Mouse (Mus musculus) heart, postnatal 0 days (tissue): ENCODE measurements around the gene Zfp800. TPM values are rescaled to one million over a fixed set of nuclear protein-coding genes. Genes with fewer than 3 reads are reported as not detected.

Experiments
- ATAC-seq: fragments of 200-750 bp; cut with Nextera tagmentation; 2 replicates; pipeline ENCODE4 v1.8.0; 2017; ENCODE audit warnings: low read depth, moderate number of reproducible peaks, moderate library complexity; ENCODE audit not compliant: insufficient read depth
- DNase-seq: peaks from one replicate; pipeline ENCODE4 v3.0.0-alpha.2; 2016; ENCODE audit warnings: low spot score
- H3K27ac ChIP-seq: fragments of 300-500 bp; sonication (generic); 2 replicates; pipeline ENCODE4 v1.5.1; 2014; ENCODE audit warnings: low read depth, mild to moderate bottlenecking
- H3K27me3 ChIP-seq: fragments of 300-500 bp; sonication (generic); 2 replicates; pipeline ENCODE4 v1.6.1; 2014; ENCODE audit warnings: low read length, mixed read lengths; ENCODE audit not compliant: control insufficient read depth, insufficient read depth
- H3K36me3 ChIP-seq: fragments of 300-500 bp; sonication (generic); replicated peaks from 2 replicates; pipeline ENCODE4 v1.6.1; 2014; ENCODE audit warnings: low read length, mixed read lengths; ENCODE audit not compliant: control insufficient read depth, insufficient read depth
- H3K4me1 ChIP-seq: fragments of 300-500 bp; sonication (generic); 2 replicates; pipeline ENCODE4 v1.6.1; 2014; ENCODE audit warnings: antibody characterized with exemption; ENCODE audit not compliant: control insufficient read depth, insufficient read depth
- H3K4me2 ChIP-seq: fragments of 300-500 bp; sonication (generic); 2 replicates; pipeline ENCODE4 v1.6.1; 2014; ENCODE audit warnings: low read depth, mild to moderate bottlenecking, low read length, moderate library complexity
- H3K4me3 ChIP-seq: fragments of 300-500 bp; sonication (generic); 2 replicates; pipeline ENCODE4 v1.5.1; 2014; ENCODE audit warnings: low read depth, low read length
- H3K9ac ChIP-seq: fragments of 300-500 bp; sonication (generic); replicated peaks from 2 replicates; pipeline ENCODE4 v1.6.1; 2014; ENCODE audit warnings: low read depth, low read length, mixed read lengths
- H3K9me3 ChIP-seq: fragments of 300-500 bp; sonication (generic); replicated peaks from 2 replicates; pipeline ENCODE4 v1.6.1; 2016; ENCODE audit warnings: low read length; ENCODE audit not compliant: control insufficient read depth
- CTCF ChIP-seq: IDR thresholded peaks from 2 replicates; pipeline ENCODE4 v1.5.1; 2016; ENCODE audit warnings: antibody characterized with exemption, control low read depth, low read depth
- EP300 ChIP-seq: IDR thresholded peaks from 2 replicates; pipeline ENCODE4 v1.6.1; 2016; ENCODE audit warnings: antibody characterized with exemption, low read depth
- WGBS: fragments of 180-500 bp; shearing (Covaris S2); extraction: QIAGEN DNeasy Blood & Tissue Kit; methylation state at CpG from one replicate; pipeline ENCODE4 v1.1.7; 2014; 5-methylcytosine and 5-hydroxymethylcytosine counted together
- polyA plus RNA-seq: library from polyadenylated mRNA; unstranded; fragments of >200 nt; fragmentation: Nextera tagmentation; extraction: Ambion mirVana; gene quantifications from 2 replicates; pipeline ENCODE4 v1.2.1, GENCODE M21; 2015
- total RNA-seq: library from RNA; depleted of rRNA; stranded (reverse); fragments of >200 nt; gene quantifications from 2 replicates; pipeline ENCODE4 v1.2.3, GENCODE M21; 2014; ENCODE audit warnings: low replicate concordance

Gene Zfp800
- total and polyA plus RNA-seq, 2 experiments from 2014 or later, result 11.0 to 18.6 TPM

DNA sequence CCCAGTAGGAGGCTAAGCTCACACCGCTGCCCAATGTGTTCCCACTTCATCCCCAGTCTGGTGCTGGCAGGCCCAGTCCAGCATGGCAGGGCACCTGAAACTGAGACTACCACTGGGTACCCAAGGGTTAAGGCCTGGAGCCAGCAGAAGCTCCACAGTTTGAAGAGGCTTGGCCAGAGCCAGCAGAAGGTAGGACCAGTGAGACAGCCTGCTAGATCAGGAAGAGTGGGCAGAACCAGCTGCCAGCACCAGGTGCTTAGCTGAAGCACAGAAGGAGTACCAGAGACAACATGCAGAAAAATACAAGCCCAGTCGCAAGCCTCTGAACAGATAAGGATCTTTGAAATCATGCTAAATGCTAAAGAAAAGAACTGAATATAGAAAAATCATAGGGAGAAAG lies 117.9 kb downstream of the Zfp800 start:
- TF ChIP-seq CTCF, result no peak
- TF ChIP-seq EP300, result no peak
- no peak overlapping the region for H3K9ac ChIP-seq
- DNase-seq, result no peak
- H3K27me3 ChIP-seq, result no peaks in the 10 kb centered on the region
- no peak overlapping the region for H3K4me2 ChIP-seq
- 69% methylated on average over 2 of the region's 2 CpGs for WGBS
- peaks cover 4% of the 10 kb centered on the region; the same call in 1 of the 2 replicates for H3K9me3 ChIP-seq
- H3K4me1 ChIP-seq, result no peaks in the 10 kb centered on the region
- no peak overlapping the region for H3K4me3 ChIP-seq
- no peaks in the 10 kb centered on the region for H3K36me3 ChIP-seq
- no peak for ATAC-seq
- no peak overlapping the region for H3K27ac ChIP-seq

DNA sequence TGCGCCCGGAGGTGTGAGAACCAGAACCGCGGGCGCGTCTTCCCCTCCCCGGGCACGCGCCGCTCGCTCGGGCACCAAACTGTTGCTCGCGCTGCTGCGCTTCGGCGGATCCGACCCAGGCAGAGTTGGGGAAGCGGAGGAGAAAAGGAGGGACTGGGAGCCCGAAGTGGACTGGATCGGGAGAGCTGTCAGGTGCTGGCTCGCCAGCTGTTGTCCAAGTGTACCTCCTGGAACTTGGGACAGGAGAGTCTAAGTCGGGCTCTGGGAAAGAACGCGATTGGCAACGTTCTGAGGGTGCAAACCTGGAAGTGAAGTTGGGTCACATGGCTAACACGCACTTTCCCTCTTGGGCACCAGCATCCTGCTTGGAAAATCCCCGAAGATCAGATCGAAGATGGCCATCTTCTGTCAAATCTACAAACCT lies 135.6 kb downstream of the Zfp800 start:
- ATAC-seq, result peak; percentile 56
- under 1% methylated on average over 29 of the region's 29 CpGs for WGBS
- Histone ChIP-seq H3K27ac (peak overlapping the region; percentile 96), H3K9ac (peak overlapping the region; percentile 88), H3K4me2 (peak overlapping the region; percentile 94), H3K4me1 (peaks cover 5% of the 10 kb centered on the region; the same call in 1 of the 2 replicates), H3K27me3 (no peaks in the 10 kb centered on the region), H3K36me3 (peaks cover 12% of the 10 kb centered on the region), H3K9me3 (no peaks in the 10 kb centered on the region), H3K4me3 (peak overlapping the region; percentile 96)
- DNase-seq, result peak; percentile 50
- no peak for TF ChIP-seq CTCF
- TF ChIP-seq EP300, result no peak

DNA sequence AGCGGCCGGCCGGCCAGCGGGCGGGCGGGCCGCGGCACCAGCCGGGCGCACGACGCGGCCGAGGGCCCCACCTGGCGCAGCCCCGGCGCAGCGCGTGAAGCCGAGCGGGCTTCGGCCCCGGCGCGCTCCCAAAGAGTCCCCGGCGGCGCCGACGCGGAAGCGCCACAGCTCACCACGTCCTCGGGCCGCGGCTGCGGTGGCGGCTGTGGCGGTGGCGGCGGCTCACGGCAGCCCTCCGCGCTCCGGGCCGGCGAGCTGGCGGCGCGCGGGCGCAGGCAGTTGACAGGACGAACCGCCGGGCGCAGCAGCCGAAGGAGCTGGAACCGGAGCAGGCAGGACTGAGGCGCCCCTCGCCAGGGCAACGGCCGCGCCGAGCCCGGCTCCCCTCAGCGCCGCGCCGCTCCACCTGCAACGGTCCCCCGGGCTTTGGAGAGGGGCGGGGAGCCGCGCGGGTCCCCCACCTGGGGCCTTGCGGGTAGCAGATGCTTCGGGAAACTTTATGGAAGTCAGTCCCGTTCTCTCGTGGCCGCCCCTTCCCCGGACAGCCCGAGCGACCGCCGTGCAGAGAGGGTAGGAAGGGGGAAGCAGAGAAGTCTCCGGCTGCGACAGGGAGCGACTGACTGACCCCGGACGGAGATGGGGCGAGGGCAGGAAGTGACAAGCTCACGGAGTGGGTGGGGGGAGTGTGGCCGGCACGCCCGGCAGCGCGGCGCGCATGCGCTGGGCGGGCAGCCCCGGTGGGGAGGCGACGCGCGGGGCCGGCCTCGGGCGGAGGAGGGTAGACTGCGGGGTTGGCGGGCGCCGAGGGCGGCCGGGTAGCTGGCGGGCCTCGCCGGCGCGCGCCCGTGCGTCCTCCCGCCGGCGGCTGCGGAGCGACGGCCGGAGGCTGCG lies 136.3 kb downstream of the Zfp800 start:
- H3K4me3 ChIP-seq, result peak overlapping the region; percentile 96
- ATAC-seq (peak; percentile 96), DNase-seq (peak; percentile 94)
- peak overlapping the region; percentile 94 for H3K4me2 ChIP-seq
- peaks cover 12% of the 10 kb centered on the region for H3K36me3 ChIP-seq
- WGBS, result under 1% methylated on average over 94 of the region's 131 CpGs
- peak overlapping the region; percentile 96 for H3K27ac ChIP-seq
- H3K9me3 ChIP-seq, result no peaks in the 10 kb centered on the region
- peak overlapping the region; percentile 88 for H3K9ac ChIP-seq
- H3K4me1 ChIP-seq, result peaks cover 5% of the 10 kb centered on the region; the same call in 1 of the 2 replicates
- no peak for TF ChIP-seq CTCF
- TF ChIP-seq EP300, result no peak
- no peaks in the 10 kb centered on the region for H3K27me3 ChIP-seq

DNA sequence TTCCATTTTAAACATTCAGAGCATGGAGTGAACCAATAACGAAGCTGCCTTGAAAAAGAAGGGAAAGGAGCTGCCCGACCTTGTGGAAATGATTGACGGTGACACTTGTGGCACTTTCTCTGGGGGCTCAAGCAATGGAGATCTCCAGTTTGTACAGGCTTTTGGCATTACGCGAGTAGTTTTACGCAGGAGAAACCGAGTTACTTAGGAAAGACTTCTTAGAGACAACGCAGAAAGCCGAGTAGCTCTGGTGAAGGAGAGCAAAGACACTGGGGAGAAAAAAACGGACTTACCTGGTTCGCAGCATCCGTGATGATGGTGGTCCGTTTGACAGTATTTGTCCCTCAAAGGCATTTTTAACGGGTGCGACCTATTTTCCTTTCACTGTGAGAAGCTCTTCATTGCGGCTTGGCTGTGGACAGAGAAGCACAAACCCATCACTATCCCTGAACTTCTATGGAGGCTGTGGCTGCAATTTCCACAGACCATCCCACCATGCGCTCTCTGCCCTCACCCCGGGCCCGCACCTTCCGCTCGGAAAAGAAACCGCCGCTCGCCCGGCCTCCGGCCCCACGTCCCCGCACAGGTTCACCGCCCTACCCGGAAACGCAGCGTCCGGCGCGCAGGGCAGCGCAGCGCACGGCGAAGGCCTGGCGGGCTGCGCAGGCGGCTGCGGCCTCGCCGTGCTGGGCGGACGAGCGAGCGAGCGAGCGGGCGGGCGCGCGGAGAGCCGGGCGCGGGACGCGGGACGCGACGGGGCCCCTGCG lies 137.2 kb downstream of the Zfp800 start:
- peak overlapping the region; percentile 94 for H3K4me2 ChIP-seq
- peak overlapping the region; percentile 88 for H3K9ac ChIP-seq
- DNase-seq (peak; percentile 23), ATAC-seq (peak; percentile 34)
- H3K9me3 ChIP-seq, result no peaks in the 10 kb centered on the region
- TF ChIP-seq EP300 (no peak), CTCF (no peak)
- H3K36me3 ChIP-seq, result peaks cover 19% of the 10 kb centered on the region
- 4% methylated on average over 41 of the region's 64 CpGs for WGBS
- H3K4me3 ChIP-seq, result peak overlapping the region; percentile 96
- H3K4me1 ChIP-seq, result peaks cover 5% of the 10 kb centered on the region; the same call in 1 of the 2 replicates
- peak overlapping the region; percentile 96 for H3K27ac ChIP-seq
- no peaks in the 10 kb centered on the region for H3K27me3 ChIP-seq

DNA sequence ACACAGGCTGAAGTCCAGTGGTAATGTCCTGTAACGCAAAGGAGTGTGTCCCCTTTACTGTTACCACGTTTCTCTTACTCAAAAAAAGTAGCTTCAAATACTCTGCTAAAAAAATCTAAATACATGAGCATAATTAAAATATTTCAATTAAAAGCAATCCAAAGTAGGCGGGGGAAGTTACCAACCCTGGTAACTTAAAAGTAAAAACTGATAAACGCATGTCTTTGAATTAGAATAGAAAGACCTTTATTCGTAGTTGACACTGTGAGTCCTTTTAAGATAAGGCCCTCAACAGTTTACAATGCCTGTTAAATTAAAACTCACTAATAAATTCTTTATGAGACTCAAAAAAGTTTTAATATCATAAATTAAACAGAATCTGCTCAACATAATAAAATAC lies 138.1 kb downstream of the Zfp800 start:
- no peak for ATAC-seq
- 88% methylated on average over 5 of the region's 5 CpGs for WGBS
- H3K9ac ChIP-seq, result no peak overlapping the region
- no peak overlapping the region for H3K4me2 ChIP-seq
- TF ChIP-seq EP300 (no peak), CTCF (no peak)
- no peaks in the 10 kb centered on the region for H3K27me3 ChIP-seq
- DNase-seq, result no peak
- no peak overlapping the region for H3K4me3 ChIP-seq
- no peaks in the 10 kb centered on the region for H3K9me3 ChIP-seq
- H3K27ac ChIP-seq, result no peak overlapping the region
- peaks cover 5% of the 10 kb centered on the region; the same call in 1 of the 2 replicates for H3K4me1 ChIP-seq
- peaks cover 26% of the 10 kb centered on the region for H3K36me3 ChIP-seq
